Mouse (Mus musculus): ENCODE measurements around the gene Adamtsl4. TPM values are rescaled to one million over a fixed set of nuclear protein-coding genes. Genes with fewer than 3 reads are reported as not detected.

Adamtsl4 gene
- polyA plus RNA-seq, 1 experiment from 2014 or later, result 1.5 TPM

- no peak overlapping the region for H3K4me3 ChIP-seq
- no peak overlapping the region for H3K9ac ChIP-seq
- WGBS, result 78% methylated on average over 1 of the region's 1 CpGs
- ATAC-seq (ENCODE audit: insufficient number of reproducible peaks, insufficient read depth, low FRiP score, low TSS enrichment), result no peak
- peaks cover 51% of the 10 kb centered on the region for H3K36me3 ChIP-seq
- H3K27me3 ChIP-seq, result no peaks in the 10 kb centered on the region
- H3K4me1 ChIP-seq, result no peaks in the 10 kb centered on the region
- no peak overlapping the region for H3K27ac ChIP-seq
- no peaks in the 10 kb centered on the region for H3K9me3 ChIP-seq
- no peak overlapping the region for H3K4me2 ChIP-seq (replicated peaks)
These were observed 48.0 kb downstream of the Adamtsl4 start for GRCm38 (mm10) chr3:95639694-95640093.

GRCm38 (mm10) chr3:95636072-95636471 is 51.6 kb downstream of the Adamtsl4 start:
- Histone ChIP-seq H3K27me3 (no peaks in the 10 kb centered on the region), H3K4me1 (no peaks in the 10 kb centered on the region), H3K9me3 (no peaks in the 10 kb centered on the region), H3K36me3 (peaks cover 85% of the 10 kb centered on the region), H3K27ac (no peak overlapping the region), H3K9ac (no peak overlapping the region), H3K4me3 (no peak overlapping the region), H3K4me2 (replicated peaks) (no peak overlapping the region)
- ATAC-seq (ENCODE audit: insufficient number of reproducible peaks, insufficient read depth, low FRiP score, low TSS enrichment), result no peak
- 86% methylated on average over 4 of the region's 4 CpGs for WGBS

GRCm38 (mm10) chr3:95635636-95636035 is 52.1 kb downstream of the Adamtsl4 start:
- H3K27ac ChIP-seq, result no peak overlapping the region
- H3K4me3 ChIP-seq, result no peak overlapping the region
- no peaks in the 10 kb centered on the region for H3K4me1 ChIP-seq
- H3K4me2 ChIP-seq (replicated peaks), result no peak overlapping the region
- no peaks in the 10 kb centered on the region for H3K27me3 ChIP-seq
- no peak for ATAC-seq (ENCODE audit: insufficient number of reproducible peaks, insufficient read depth, low FRiP score, low TSS enrichment)
- H3K36me3 ChIP-seq, result peaks cover 90% of the 10 kb centered on the region
- 74% methylated on average over 4 of the region's 4 CpGs for WGBS
- no peak overlapping the region for H3K9ac ChIP-seq
- H3K9me3 ChIP-seq, result no peaks in the 10 kb centered on the region

GRCm38 (mm10) chr3:95632648-95633588 is 54.8 kb downstream of the Adamtsl4 start:
- H3K9ac ChIP-seq, result no peak overlapping the region
- no peak overlapping the region for H3K4me2 ChIP-seq (replicated peaks)
- no peaks in the 10 kb centered on the region for H3K9me3 ChIP-seq
- no peak overlapping the region for H3K27ac ChIP-seq
- WGBS, result 73% methylated on average over 12 of the region's 12 CpGs
- no peaks in the 10 kb centered on the region for H3K4me1 ChIP-seq
- no peaks in the 10 kb centered on the region for H3K27me3 ChIP-seq
- H3K4me3 ChIP-seq, result no peak overlapping the region
- peaks cover 96% of the 10 kb centered on the region for H3K36me3 ChIP-seq
- ATAC-seq (ENCODE audit: insufficient number of reproducible peaks, insufficient read depth, low FRiP score, low TSS enrichment), result no peak

- Histone ChIP-seq H3K4me1 (peaks cover 1% of the 10 kb centered on the region; the same call in 1 of the 2 replicates), H3K4me3 (no peak overlapping the region), H3K36me3 (peaks cover 90% of the 10 kb centered on the region), H3K27ac (no peak overlapping the region), H3K4me2 (replicated peaks) (no peak overlapping the region), H3K9ac (no peak overlapping the region), H3K9me3 (no peaks in the 10 kb centered on the region), H3K27me3 (no peaks in the 10 kb centered on the region)
- WGBS, result 83% methylated on average over 6 of the region's 6 CpGs
- no peak for ATAC-seq (ENCODE audit: insufficient number of reproducible peaks, insufficient read depth, low FRiP score, low TSS enrichment)
These were observed 56.4 kb downstream of the Adamtsl4 start for GRCm38 (mm10) chr3:95631304-95631703.

GRCm38 (mm10) chr3:95630856-95631255 is 56.9 kb downstream of the Adamtsl4 start:
- Histone ChIP-seq H3K4me1 (peaks cover 6% of the 10 kb centered on the region; the same call in 1 of the 2 replicates), H3K9ac (no peak overlapping the region), H3K27me3 (no peaks in the 10 kb centered on the region), H3K27ac (no peak overlapping the region), H3K4me2 (replicated peaks) (no peak overlapping the region), H3K36me3 (peaks cover 86% of the 10 kb centered on the region), H3K4me3 (no peak overlapping the region), H3K9me3 (no peaks in the 10 kb centered on the region)
- 78% methylated on average over 3 of the region's 3 CpGs for WGBS
- no peak for ATAC-seq (ENCODE audit: insufficient number of reproducible peaks, insufficient read depth, low FRiP score, low TSS enrichment)

GRCm38 (mm10) chr3:95629755-95630154 is 58.0 kb downstream of the Adamtsl4 start:
- Histone ChIP-seq H3K4me3 (no peak overlapping the region), H3K9ac (no peak overlapping the region), H3K27ac (no peak overlapping the region), H3K4me2 (replicated peaks) (no peak overlapping the region), H3K4me1 (peaks cover 8% of the 10 kb centered on the region; the same call in 1 of the 2 replicates), H3K9me3 (no peaks in the 10 kb centered on the region), H3K27me3 (no peaks in the 10 kb centered on the region), H3K36me3 (peaks cover 75% of the 10 kb centered on the region)
- WGBS, result 81% methylated on average over 4 of the region's 4 CpGs
- no peak for ATAC-seq (ENCODE audit: insufficient number of reproducible peaks, insufficient read depth, low FRiP score, low TSS enrichment)

GRCm38 (mm10) chr3:95627763-95628162 is 60.0 kb downstream of the Adamtsl4 start:
- WGBS, result 85% methylated on average over 5 of the region's 5 CpGs
- H3K27ac ChIP-seq, result no peak overlapping the region
- no peak overlapping the region for H3K4me3 ChIP-seq
- no peak overlapping the region for H3K9ac ChIP-seq
- H3K9me3 ChIP-seq, result no peaks in the 10 kb centered on the region
- H3K4me2 ChIP-seq (replicated peaks), result no peak overlapping the region
- ATAC-seq (ENCODE audit: insufficient number of reproducible peaks, insufficient read depth, low FRiP score, low TSS enrichment), result no peak
- peaks cover 57% of the 10 kb centered on the region for H3K36me3 ChIP-seq
- H3K4me1 ChIP-seq, result peaks cover 8% of the 10 kb centered on the region; the same call in 1 of the 2 replicates
- H3K27me3 ChIP-seq, result no peaks in the 10 kb centered on the region

Small RNA genes within 50 kb of the gene (microRNA-seq; reads per million reads assigned to microRNA genes)
- not detected for gene Mir7014

Other genes starting within 250 kb of the Adamtsl4 start
- 20.2 and 25.7 TPM in 2 replicates for gene Ctsk, start 188.7 kb downstream of the Adamtsl4 start, polyA plus RNA-seq (2016; fragmentation: Nextera tagmentation; extraction: Ambion mirVana)
- 8.7 and 9.4 TPM in 2 replicates for gene Ctss, start 161.1 kb downstream of the Adamtsl4 start, polyA plus RNA-seq (2016; fragmentation: Nextera tagmentation; extraction: Ambion mirVana)
- gene Hormad1, start 128.2 kb downstream of the Adamtsl4 start, polyA plus RNA-seq (2016; fragmentation: Nextera tagmentation; extraction: Ambion mirVana), result not detected in 2 replicates
- 30.4 and 34.8 TPM in 2 replicates for gene Golph3l, start 99.0 kb downstream of the Adamtsl4 start, polyA plus RNA-seq (2016; fragmentation: Nextera tagmentation; extraction: Ambion mirVana)
- 85.4 and 85.7 TPM in 2 replicates for gene Ensa, start 62.9 kb downstream of the Adamtsl4 start, polyA plus RNA-seq (2016; fragmentation: Nextera tagmentation; extraction: Ambion mirVana)
- gene Mcl1, start 29.1 kb downstream of the Adamtsl4 start, polyA plus RNA-seq (2016; fragmentation: Nextera tagmentation; extraction: Ambion mirVana), result 69.8 and 74.0 TPM in 2 replicates
- 6.4 and 8.0 TPM in 2 replicates for gene Ecm1, start 51.7 kb upstream of the Adamtsl4 start, polyA plus RNA-seq (2016; fragmentation: Nextera tagmentation; extraction: Ambion mirVana)
- 49.6 and 52.2 TPM in 2 replicates for gene Tars2, start 72.3 kb upstream of the Adamtsl4 start, polyA plus RNA-seq (2016; fragmentation: Nextera tagmentation; extraction: Ambion mirVana)
- gene Rprd2, start 130.9 kb upstream of the Adamtsl4 start, polyA plus RNA-seq (2016; fragmentation: Nextera tagmentation; extraction: Ambion mirVana), result 27.3 and 28.3 TPM in 2 replicates
- gene Prpf3, start 168.0 kb upstream of the Adamtsl4 start, polyA plus RNA-seq (2016; fragmentation: Nextera tagmentation; extraction: Ambion mirVana), result 66.7 and 68.2 TPM in 2 replicates
- gene Mrps21, start 183.6 kb upstream of the Adamtsl4 start, polyA plus RNA-seq (2016; fragmentation: Nextera tagmentation; extraction: Ambion mirVana), result 332 and 346 TPM in 2 replicates
- 5.9 and 6.2 TPM in 2 replicates for gene Ciart, start 194.3 kb upstream of the Adamtsl4 start, polyA plus RNA-seq (2016; fragmentation: Nextera tagmentation; extraction: Ambion mirVana)
- gene BC028528, start 204.1 kb upstream of the Adamtsl4 start, polyA plus RNA-seq (2016; fragmentation: Nextera tagmentation; extraction: Ambion mirVana), result 14.3 and 14.4 TPM in 2 replicates
- gene Aph1a, start 206.1 kb upstream of the Adamtsl4 start, polyA plus RNA-seq (2016; fragmentation: Nextera tagmentation; extraction: Ambion mirVana), result 27.5 and 31.3 TPM in 2 replicates
- gene Car14, start 216.8 kb upstream of the Adamtsl4 start, polyA plus RNA-seq (2016; fragmentation: Nextera tagmentation; extraction: Ambion mirVana), result 30.1 and 36.4 TPM in 2 replicates
- gene Anp32e, start 241.3 kb upstream of the Adamtsl4 start, polyA plus RNA-seq (2016; fragmentation: Nextera tagmentation; extraction: Ambion mirVana), result 241 and 287 TPM in 2 replicates